Mouse (Mus musculus) heart, embryonic 10.5 days (tissue): ENCODE measurements at regions not wholly inside any gene's neighbourhood (a gene's known extent, or its start where the extent isn't known, plus 50 kb on each side); places are given as distances from the start of the nearest gene placed in this dataset.

Source experiments
- DNase-seq: peaks from one replicate; pipeline ENCODE4 v3.0.0-alpha.2; 2017; ENCODE audit warnings: low spot score
- H3K27ac ChIP-seq: fragments of 300-500 bp; sonication (generic); 2 replicates; pipeline ENCODE4 v1.5.1; 2016; ENCODE audit warnings: mild to moderate bottlenecking
- H3K27me3 ChIP-seq: fragments of 300-500 bp; sonication (generic); 2 replicates; pipeline ENCODE4 v1.6.1; 2016; ENCODE audit warnings: mild to moderate bottlenecking; ENCODE audit not compliant: poor library complexity, insufficient read depth, severe bottlenecking
- H3K36me3 ChIP-seq: fragments of 300-500 bp; sonication (generic); 2 replicates; pipeline ENCODE4 v1.6.1; 2016; ENCODE audit warnings: mild to moderate bottlenecking, moderate library complexity
- H3K4me1 ChIP-seq: fragments of 300-500 bp; sonication (generic); 2 replicates; pipeline ENCODE4 v1.6.1; 2016; ENCODE audit warnings: mild to moderate bottlenecking
- H3K4me3 ChIP-seq: fragments of 300-500 bp; sonication (generic); 2 replicates; pipeline ENCODE4 v1.5.1; 2016; ENCODE audit warnings: mild to moderate bottlenecking, moderate library complexity
- H3K9me3 ChIP-seq: fragments of 300-500 bp; sonication (generic); 2 replicates; pipeline ENCODE4 v1.6.1; 2016; ENCODE audit warnings: mild to moderate bottlenecking, moderate library complexity
- WGBS: fragments of 180-500 bp; shearing (Covaris S2); methylation state at CpG from one replicate; pipeline ENCODE4 v1.1.7; 2016; 5-methylcytosine and 5-hydroxymethylcytosine counted together

GRCm38 (mm10) chr9:101369380-101369779 is 117.8 kb upstream of the Ppp2r3a start:
- Histone ChIP-seq H3K9me3 (no peaks in the 10 kb centered on the region), H3K27ac (no peak overlapping the region), H3K27me3 (no peaks in the 10 kb centered on the region), H3K4me3 (no peak overlapping the region), H3K36me3 (no peaks in the 10 kb centered on the region), H3K4me1 (peaks cover 9% of the 10 kb centered on the region)
- WGBS = 8% methylated on average over 2 of the region's 2 CpGs
- no peak for DNase-seq

GRCm38 (mm10) chr9:101356607-101357006 is 105.0 kb upstream of the Ppp2r3a start:
- no peak overlapping the region for H3K27ac ChIP-seq
- 79% methylated on average over 6 of the region's 6 CpGs for WGBS
- DNase-seq = no peak
- H3K4me1 ChIP-seq = no peaks in the 10 kb centered on the region
- no peaks in the 10 kb centered on the region for H3K27me3 ChIP-seq
- no peaks in the 10 kb centered on the region for H3K9me3 ChIP-seq
- no peak overlapping the region for H3K4me3 ChIP-seq
- no peaks in the 10 kb centered on the region for H3K36me3 ChIP-seq

GRCm38 (mm10) chr9:101348771-101349170 is 97.2 kb upstream of the Ppp2r3a start:
- no peak overlapping the region for H3K4me3 ChIP-seq
- no peaks in the 10 kb centered on the region for H3K36me3 ChIP-seq
- H3K27me3 ChIP-seq = no peaks in the 10 kb centered on the region
- DNase-seq = no peak
- H3K27ac ChIP-seq = no peak overlapping the region
- H3K4me1 ChIP-seq = no peaks in the 10 kb centered on the region
- no peaks in the 10 kb centered on the region for H3K9me3 ChIP-seq
- WGBS = 90% methylated on average over 4 of the region's 4 CpGs

- DNase-seq = no peak
- Histone ChIP-seq H3K9me3 (no peaks in the 10 kb centered on the region), H3K27me3 (no peaks in the 10 kb centered on the region), H3K27ac (no peak overlapping the region), H3K36me3 (no peaks in the 10 kb centered on the region), H3K4me1 (peaks cover 6% of the 10 kb centered on the region; the same call in 1 of the 2 replicates), H3K4me3 (no peak overlapping the region)
- WGBS = 85% methylated on average over 5 of the region's 5 CpGs
These were observed 91.3 kb upstream of the Ppp2r3a start for GRCm38 (mm10) chr9:101342887-101343286.

- DNase-seq = no peak
- WGBS = 72% methylated on average over 11 of the region's 11 CpGs
- H3K36me3 ChIP-seq = no peaks in the 10 kb centered on the region
These were observed 89.3 kb upstream of the Ppp2r3a start for GRCm38 (mm10) chr9:101340796-101341465.

GRCm38 (mm10) chr9:101329032-101329824 is 77.6 kb upstream of the Ppp2r3a start:
- 75% methylated on average over 8 of the region's 8 CpGs for WGBS
- Histone ChIP-seq H3K4me3 (no peak overlapping the region), H3K36me3 (no peaks in the 10 kb centered on the region), H3K27ac (no peak overlapping the region), H3K4me1 (no peaks in the 10 kb centered on the region), H3K27me3 (no peaks in the 10 kb centered on the region), H3K9me3 (no peaks in the 10 kb centered on the region)
- DNase-seq = no peak

More at GRCm38 (mm10) chr9:101340796-101341465, 89.3 kb upstream of the Ppp2r3a start:
- H3K4me3 ChIP-seq = no peak overlapping the region
- peaks cover 6% of the 10 kb centered on the region; the same call in 1 of the 2 replicates for H3K4me1 ChIP-seq
- H3K27ac ChIP-seq = no peak overlapping the region
- no peaks in the 10 kb centered on the region for H3K9me3 ChIP-seq
- no peaks in the 10 kb centered on the region for H3K27me3 ChIP-seq

- 46% methylated on average over 3 of the region's 3 CpGs for WGBS
- H3K4me3 ChIP-seq = no peak overlapping the region
- no peak overlapping the region for H3K27ac ChIP-seq
- H3K9me3 ChIP-seq = no peaks in the 10 kb centered on the region
- DNase-seq = no peak
- no peaks in the 10 kb centered on the region for H3K4me1 ChIP-seq
- no peaks in the 10 kb centered on the region for H3K36me3 ChIP-seq
- H3K27me3 ChIP-seq = no peaks in the 10 kb centered on the region
These were observed 75.4 kb upstream of the Ppp2r3a start for GRCm38 (mm10) chr9:101326961-101327360.

- Histone ChIP-seq H3K27me3 (no peaks in the 10 kb centered on the region), H3K27ac (no peak overlapping the region), H3K4me3 (no peak overlapping the region), H3K9me3 (no peaks in the 10 kb centered on the region), H3K36me3 (no peaks in the 10 kb centered on the region), H3K4me1 (no peaks in the 10 kb centered on the region)
- DNase-seq = no peak
- 47% methylated on average over 4 of the region's 4 CpGs for WGBS
These were observed 62.4 kb upstream of the Ppp2r3a start for GRCm38 (mm10) chr9:101314036-101314435.

GRCm38 (mm10) chr9:101306408-101306935 is 54.9 kb upstream of the Ppp2r3a start:
- 85% methylated on average over 10 of the region's 10 CpGs for WGBS
- DNase-seq = no peak

GRCm38 (mm10) chr9:101305730-101306129 is 54.1 kb upstream of the Ppp2r3a start:
- H3K9me3 ChIP-seq = no peaks in the 10 kb centered on the region
- DNase-seq = no peak
- H3K27me3 ChIP-seq = no peaks in the 10 kb centered on the region
- H3K4me1 ChIP-seq = no peaks in the 10 kb centered on the region
- WGBS = 83% methylated on average over 4 of the region's 4 CpGs
- H3K4me3 ChIP-seq = no peak overlapping the region
- H3K36me3 ChIP-seq = no peaks in the 10 kb centered on the region
- H3K27ac ChIP-seq = no peak overlapping the region

More at GRCm38 (mm10) chr9:101306408-101306935, 54.9 kb upstream of the Ppp2r3a start:
- Histone ChIP-seq H3K27ac (no peak overlapping the region), H3K9me3 (no peaks in the 10 kb centered on the region), H3K27me3 (no peaks in the 10 kb centered on the region), H3K4me1 (no peaks in the 10 kb centered on the region), H3K36me3 (no peaks in the 10 kb centered on the region), H3K4me3 (no peak overlapping the region)
